Mouse (Mus musculus): ENCODE measurements at regions not wholly inside any gene's neighbourhood (a gene's known extent, or its start where the extent isn't known, plus 50 kb on each side); places are given as distances from the start of the nearest gene placed in this dataset.
A peak's percentile ranks its signal among the peaks of the same experiment; 100 is the strongest.

DNA sequence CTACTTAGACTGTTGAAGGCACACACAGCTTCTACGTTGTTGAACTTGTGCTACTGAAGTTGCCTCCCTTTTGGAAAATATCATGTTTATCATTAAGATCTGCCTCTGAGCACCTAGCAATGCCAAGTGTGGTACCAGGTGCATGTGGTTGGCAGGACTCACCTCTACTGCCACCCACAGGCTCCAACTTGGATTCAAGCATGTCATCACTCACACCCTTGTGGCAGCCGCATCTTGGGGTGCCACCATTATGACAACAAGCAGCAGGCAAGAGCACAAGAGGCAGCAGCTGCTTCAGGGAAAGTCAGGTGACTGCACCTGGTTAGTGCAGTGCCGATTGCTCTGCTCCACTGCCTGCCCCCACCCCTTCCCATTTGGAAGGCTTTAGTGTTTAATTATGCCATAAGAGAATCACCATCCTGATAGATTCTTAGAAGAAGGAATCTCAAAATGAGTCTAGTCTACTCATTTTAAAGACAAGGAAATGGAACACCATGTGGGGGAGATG, 435.2 kb upstream of the Smim15 start:
- DNase-seq (ENCODE audit: extremely low spot score, low spot score): no peak
- WGBS: 86% methylated on average over 3 of the region's 3 CpGs
- no peaks in the 10 kb centered on the region for H3K9me3 ChIP-seq

DNA sequence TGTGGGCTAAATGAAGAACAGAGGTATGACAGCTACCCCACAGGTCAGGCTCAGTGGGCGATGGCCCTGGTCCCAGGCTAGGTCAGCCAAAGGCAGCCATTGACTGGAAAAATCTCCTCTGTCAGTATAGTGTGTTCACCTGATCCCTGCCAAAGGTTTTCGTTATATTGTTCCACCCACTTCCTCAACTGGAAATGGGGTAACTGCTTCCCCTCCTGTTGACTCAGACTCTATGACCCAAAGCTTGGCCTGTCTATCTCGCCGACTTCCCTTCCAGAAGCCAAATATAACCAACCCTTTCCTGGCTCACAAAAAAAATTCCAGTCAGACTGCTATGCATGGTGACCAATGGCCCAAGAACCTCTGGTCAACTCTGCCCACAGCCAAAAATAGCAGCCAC, 437.0 kb upstream of the Smim15 start:
- WGBS: 83% methylated on average over 4 of the region's 4 CpGs
- Histone ChIP-seq H3K36me3 (replicated peaks) (no peaks in the 10 kb centered on the region), H3K27me3 (ENCODE audit: poor library complexity, severe bottlenecking) (no peaks in the 10 kb centered on the region), H3K4me3 (no peak overlapping the region), H3K9me3 (peaks cover 7% of the 10 kb centered on the region; the same call in 1 of the 2 replicates), H3K27ac (no peak overlapping the region), H3K4me1 (peaks cover 3% of the 10 kb centered on the region; the same call in 1 of the 2 replicates)
- DNase-seq (ENCODE audit: extremely low spot score, low spot score): no peak

More for the DNA sequence above, 435.2 kb upstream of the Smim15 start:
- Histone ChIP-seq H3K4me1 (no peaks in the 10 kb centered on the region), H3K27me3 (ENCODE audit: poor library complexity, severe bottlenecking) (no peaks in the 10 kb centered on the region), H3K27ac (no peak overlapping the region), H3K4me3 (no peak overlapping the region), H3K36me3 (replicated peaks) (no peaks in the 10 kb centered on the region)

DNA sequence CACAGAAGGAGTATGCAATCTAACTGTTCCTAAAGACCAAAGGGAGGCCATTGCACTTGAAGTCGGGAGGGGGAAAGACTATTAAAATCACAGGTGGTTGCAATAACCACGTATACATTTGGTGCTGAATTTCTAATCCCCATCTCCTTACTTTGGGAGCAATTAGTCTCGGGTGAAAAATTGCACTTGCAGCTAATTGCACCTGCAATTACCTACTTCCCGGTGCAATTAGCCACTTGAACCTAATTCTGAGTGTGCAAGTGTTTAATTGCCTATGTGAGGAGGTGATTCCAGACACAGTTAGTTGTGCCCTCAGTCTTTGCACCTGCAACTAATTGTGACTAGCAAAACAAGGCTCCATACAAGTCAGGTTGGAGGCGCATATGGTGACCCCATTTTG, 442.1 kb upstream of the Smim15 start:
- no peak overlapping the region for H3K4me3 ChIP-seq
- no peak for DNase-seq (ENCODE audit: extremely low spot score, low spot score)
- H3K27ac ChIP-seq: no peak overlapping the region
- H3K36me3 ChIP-seq (replicated peaks): no peaks in the 10 kb centered on the region
- peaks cover 47% of the 10 kb centered on the region for H3K4me1 ChIP-seq
- H3K9me3 ChIP-seq: peaks cover 7% of the 10 kb centered on the region; the same call in 1 of the 2 replicates
- WGBS: 74% methylated on average over 5 of the region's 5 CpGs
- peaks cover 4% of the 10 kb centered on the region for H3K27me3 ChIP-seq (ENCODE audit: poor library complexity, severe bottlenecking)

DNA sequence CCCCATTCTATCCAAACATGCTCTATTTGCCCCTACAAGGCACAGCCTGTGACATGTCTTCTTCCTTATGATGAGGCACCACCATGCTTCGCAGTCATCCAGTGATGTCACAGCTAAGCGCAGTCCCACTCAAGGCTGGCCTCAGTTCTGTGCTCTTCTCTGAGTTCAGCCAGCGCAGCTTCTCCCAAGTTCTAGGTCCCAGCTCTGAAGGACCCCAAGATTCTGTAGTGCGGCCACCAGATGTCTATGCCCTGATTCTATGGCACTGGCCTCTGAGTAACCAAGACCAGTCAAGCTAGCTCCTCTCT, 443.2 kb upstream of the Smim15 start:
- WGBS: 92% methylated on average over 4 of the region's 4 CpGs
- Histone ChIP-seq H3K27me3 (ENCODE audit: poor library complexity, severe bottlenecking) (peaks cover 4% of the 10 kb centered on the region), H3K36me3 (replicated peaks) (no peaks in the 10 kb centered on the region), H3K4me1 (peaks cover 47% of the 10 kb centered on the region), H3K27ac (peak overlapping the region; percentile 74; the same call in 1 of the 2 replicates), H3K9me3 (peaks cover 7% of the 10 kb centered on the region; the same call in 1 of the 2 replicates), H3K4me3 (peak overlapping the region; percentile 27; the same call in 1 of the 2 replicates)
- no peak for DNase-seq (ENCODE audit: extremely low spot score, low spot score)

DNA sequence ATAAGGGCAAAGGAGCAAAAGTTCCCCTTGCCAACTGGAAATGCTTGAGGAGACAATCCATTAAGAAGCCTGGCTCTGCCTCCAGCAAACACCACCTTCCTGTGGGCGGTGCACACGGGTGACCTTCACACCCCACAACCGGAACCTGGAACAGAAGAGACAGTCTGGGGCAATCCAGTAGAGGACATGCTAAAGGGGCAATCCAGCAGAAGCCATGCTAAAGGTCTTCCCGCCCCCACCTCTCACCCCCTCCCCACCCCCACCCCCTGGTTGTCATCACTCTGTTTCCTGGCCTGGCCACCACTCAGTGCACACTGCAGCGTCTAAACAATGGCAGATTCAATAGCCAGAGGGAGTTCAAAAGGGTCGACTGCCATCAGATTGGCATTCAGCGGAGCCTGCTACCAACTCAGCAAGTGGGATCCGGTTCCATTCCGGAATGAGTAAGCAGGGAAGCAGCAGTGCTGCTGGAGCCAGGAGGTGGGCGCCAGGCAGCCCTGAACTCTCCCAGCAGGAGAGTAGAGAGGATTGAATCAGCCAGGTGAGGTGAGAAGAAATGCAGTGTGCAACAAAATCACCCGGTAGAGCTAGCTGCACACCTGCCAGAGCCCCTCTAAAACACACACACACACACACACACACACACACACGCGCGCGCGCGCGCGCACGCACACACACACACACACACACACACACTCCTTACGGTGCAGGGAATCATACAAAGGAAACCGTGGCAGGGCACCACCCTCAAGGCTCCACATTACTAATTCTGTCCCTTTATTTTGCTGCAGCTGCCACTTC, 443.7 kb upstream of the Smim15 start:
- peak; percentile 52 for DNase-seq (ENCODE audit: extremely low spot score, low spot score)
- Histone ChIP-seq H3K27me3 (ENCODE audit: poor library complexity, severe bottlenecking) (peaks cover 4% of the 10 kb centered on the region), H3K9me3 (peaks cover 7% of the 10 kb centered on the region; the same call in 1 of the 2 replicates), H3K4me3 (peak overlapping the region; percentile 27), H3K36me3 (replicated peaks) (no peaks in the 10 kb centered on the region), H3K4me1 (peaks cover 47% of the 10 kb centered on the region), H3K27ac (peak overlapping the region; percentile 74)
- WGBS: 34% methylated on average over 22 of the region's 22 CpGs

DNA sequence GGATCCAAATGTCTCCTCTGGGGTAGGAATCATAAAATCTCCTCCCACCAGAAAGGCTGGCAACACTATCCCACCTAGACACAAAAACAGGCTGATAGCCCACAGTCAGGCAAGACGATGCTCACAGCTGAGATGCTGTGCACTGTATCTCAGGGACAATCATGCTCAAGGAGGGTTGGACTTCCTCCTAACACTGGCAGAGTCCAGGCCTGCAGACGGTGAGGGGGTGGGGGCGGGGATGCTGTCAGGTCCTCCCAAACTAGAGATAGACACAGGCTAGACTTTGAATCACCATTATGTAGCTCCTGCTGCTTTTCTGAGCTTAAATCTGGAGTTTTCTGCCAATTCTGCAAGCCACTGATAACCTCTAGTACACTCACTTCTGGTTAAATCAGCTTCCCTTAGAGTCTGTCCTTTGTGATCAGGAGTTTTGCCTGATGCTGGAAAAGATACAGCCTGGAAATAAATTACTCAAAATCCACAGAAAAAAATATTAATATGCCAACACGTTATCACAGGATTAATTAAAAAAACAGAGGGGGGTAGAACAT, 445.1 kb upstream of the Smim15 start:
- no peak overlapping the region for H3K27ac ChIP-seq
- H3K4me3 ChIP-seq: no peak overlapping the region
- H3K27me3 ChIP-seq (ENCODE audit: poor library complexity, severe bottlenecking): peaks cover 4% of the 10 kb centered on the region
- H3K9me3 ChIP-seq: peaks cover 7% of the 10 kb centered on the region; the same call in 1 of the 2 replicates
- WGBS: 52% methylated on average over 4 of the region's 4 CpGs
- peaks cover 47% of the 10 kb centered on the region for H3K4me1 ChIP-seq
- H3K36me3 ChIP-seq (replicated peaks): no peaks in the 10 kb centered on the region
- no peak for DNase-seq (ENCODE audit: extremely low spot score, low spot score)

DNA sequence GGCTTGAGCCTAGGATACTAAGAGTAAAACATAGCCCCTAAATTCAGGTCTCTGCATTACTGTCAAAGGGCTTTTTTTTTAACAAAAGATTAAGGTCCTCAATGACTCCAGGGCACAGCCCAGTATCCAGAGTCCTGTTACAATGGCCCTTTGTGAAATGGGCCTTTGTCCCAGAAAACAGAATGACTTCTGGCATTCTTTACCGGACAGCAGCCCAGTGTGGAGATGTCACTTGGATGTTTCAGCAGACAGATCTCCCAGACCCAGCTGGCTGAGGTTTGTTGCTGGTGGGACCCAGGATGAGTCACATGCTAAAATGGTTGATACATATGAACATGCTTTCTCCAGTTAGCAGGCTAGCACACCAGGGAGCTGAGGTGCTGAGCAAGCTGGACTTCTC, 445.9 kb upstream of the Smim15 start:
- peak overlapping the region; percentile 35; the same call in 1 of the 2 replicates for H3K27ac ChIP-seq
- WGBS: 10% methylated on average over 1 of the region's 1 CpGs
- no peak overlapping the region for H3K4me3 ChIP-seq
- no peak for DNase-seq (ENCODE audit: extremely low spot score, low spot score)
- peaks cover under 1% of the 10 kb centered on the region; the same call in 1 of the 2 replicates for H3K9me3 ChIP-seq
- peaks cover 47% of the 10 kb centered on the region for H3K4me1 ChIP-seq
- H3K36me3 ChIP-seq (replicated peaks): no peaks in the 10 kb centered on the region
- H3K27me3 ChIP-seq (ENCODE audit: poor library complexity, severe bottlenecking): peaks cover 4% of the 10 kb centered on the region

DNA sequence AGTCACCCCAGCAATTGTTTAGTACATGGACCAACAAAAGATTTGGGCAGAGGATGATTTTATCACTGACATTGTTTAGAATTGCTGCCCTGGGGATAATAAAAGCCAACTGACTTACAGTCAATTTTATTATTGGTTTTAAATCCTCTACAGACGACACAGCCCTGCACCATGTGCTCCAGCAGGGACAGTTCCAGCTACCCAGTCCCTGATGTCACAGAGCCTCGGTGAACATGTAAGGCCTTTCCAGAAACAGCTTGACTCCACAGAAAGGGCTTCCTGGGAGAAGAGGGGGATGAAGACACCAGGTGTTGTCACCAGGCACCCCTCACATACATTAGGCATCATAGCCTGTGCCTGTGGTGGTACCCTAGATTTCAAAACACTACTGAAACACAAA, 447.0 kb upstream of the Smim15 start:
- Histone ChIP-seq H3K4me1 (peaks cover 43% of the 10 kb centered on the region), H3K9me3 (no peaks in the 10 kb centered on the region), H3K27ac (no peak overlapping the region), H3K27me3 (ENCODE audit: poor library complexity, severe bottlenecking) (peaks cover 4% of the 10 kb centered on the region), H3K36me3 (replicated peaks) (no peaks in the 10 kb centered on the region), H3K4me3 (no peak overlapping the region)
- DNase-seq (ENCODE audit: extremely low spot score, low spot score): no peak
- 86% methylated on average over 2 of the region's 2 CpGs for WGBS

DNA sequence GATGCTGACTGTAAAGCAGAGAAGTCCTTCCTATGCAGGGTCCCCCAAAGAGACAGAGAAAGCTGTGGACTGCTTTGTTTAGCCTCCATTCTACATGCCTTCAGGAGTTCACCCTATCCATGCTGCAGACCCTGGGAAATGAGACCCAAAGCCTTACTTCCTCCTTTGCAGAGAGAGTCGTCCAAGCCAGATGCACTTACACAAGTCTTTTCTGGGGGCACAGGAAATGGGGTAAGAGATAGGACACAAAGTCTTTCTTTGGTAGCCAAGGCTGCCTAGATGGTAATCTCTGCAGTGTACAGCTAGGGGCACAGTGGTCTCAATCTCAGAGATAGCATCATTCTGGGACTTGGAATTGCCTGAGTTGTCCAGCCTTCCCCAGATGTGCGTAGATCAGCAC, 448.1 kb upstream of the Smim15 start:
- Histone ChIP-seq H3K4me3 (no peak overlapping the region), H3K27me3 (ENCODE audit: poor library complexity, severe bottlenecking) (peaks cover 4% of the 10 kb centered on the region), H3K27ac (no peak overlapping the region), H3K9me3 (no peaks in the 10 kb centered on the region), H3K4me1 (peaks cover 35% of the 10 kb centered on the region), H3K36me3 (replicated peaks) (no peaks in the 10 kb centered on the region)
- DNase-seq (ENCODE audit: extremely low spot score, low spot score): no peak
- WGBS: 77% methylated on average over 2 of the region's 2 CpGs

DNA sequence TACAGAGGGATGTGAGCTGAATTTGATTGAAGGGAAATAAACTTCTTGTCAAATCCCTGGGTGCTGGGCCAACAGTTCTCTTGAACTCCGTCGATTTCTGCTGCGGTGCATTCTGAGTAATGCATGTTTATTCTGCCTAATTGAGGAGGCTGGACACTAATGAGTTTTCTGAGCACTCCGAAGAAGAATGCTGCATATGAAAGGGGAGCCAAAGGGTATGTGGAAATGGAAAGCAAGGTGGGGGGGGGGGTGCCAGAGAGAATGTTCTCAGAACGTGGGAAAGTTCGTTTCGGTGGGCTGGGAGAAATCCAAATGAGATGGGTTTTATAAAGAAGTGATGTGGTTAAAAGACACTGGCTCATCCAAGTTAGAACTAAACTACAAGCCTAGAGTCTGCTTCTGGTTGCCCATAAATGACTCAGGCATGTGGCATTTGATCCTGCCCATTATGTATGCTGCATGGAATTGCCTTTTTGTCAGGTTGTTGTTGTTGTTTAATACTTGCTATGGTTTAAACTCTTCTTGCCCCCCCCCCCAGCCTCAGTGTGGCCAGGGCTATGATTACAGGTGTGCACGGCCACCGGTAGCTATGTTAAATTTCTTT, 455.7 kb upstream of the Smim15 start:
- DNase-seq (ENCODE audit: extremely low spot score, low spot score): no peak
- Histone ChIP-seq H3K27ac (no peak overlapping the region), H3K27me3 (ENCODE audit: poor library complexity, severe bottlenecking) (no peaks in the 10 kb centered on the region; the same call in 1 of the 2 replicates), H3K4me1 (peaks cover 35% of the 10 kb centered on the region), H3K9me3 (no peaks in the 10 kb centered on the region), H3K36me3 (replicated peaks) (no peaks in the 10 kb centered on the region), H3K4me3 (no peak overlapping the region)
- WGBS: 62% methylated on average over 9 of the region's 9 CpGs

DNA sequence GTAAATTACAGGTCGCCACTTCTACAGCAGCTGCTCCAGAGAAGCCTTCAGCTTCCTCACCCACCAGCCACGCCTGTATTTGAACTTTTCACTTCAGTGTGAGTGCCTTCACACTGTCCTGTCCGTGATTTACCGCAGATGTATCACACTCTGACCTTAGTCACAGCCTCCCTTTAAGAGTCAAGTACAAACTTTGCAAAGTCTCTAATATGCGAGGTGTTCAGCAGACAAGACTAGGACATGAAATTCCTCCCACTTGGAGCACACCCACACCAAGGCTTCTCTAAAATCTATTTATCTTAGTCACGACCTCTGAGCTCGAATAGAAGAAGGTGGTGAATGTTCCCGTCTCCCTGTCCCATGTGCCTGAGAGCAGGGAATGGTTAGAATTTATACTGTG, 456.6 kb upstream of the Smim15 start:
- Histone ChIP-seq H3K27me3 (ENCODE audit: poor library complexity, severe bottlenecking) (no peaks in the 10 kb centered on the region; the same call in 1 of the 2 replicates), H3K4me3 (no peak overlapping the region), H3K27ac (no peak overlapping the region), H3K36me3 (replicated peaks) (no peaks in the 10 kb centered on the region), H3K9me3 (no peaks in the 10 kb centered on the region), H3K4me1 (peaks cover 35% of the 10 kb centered on the region)
- 79% methylated on average over 8 of the region's 8 CpGs for WGBS
- no peak for DNase-seq (ENCODE audit: extremely low spot score, low spot score)

DNA sequence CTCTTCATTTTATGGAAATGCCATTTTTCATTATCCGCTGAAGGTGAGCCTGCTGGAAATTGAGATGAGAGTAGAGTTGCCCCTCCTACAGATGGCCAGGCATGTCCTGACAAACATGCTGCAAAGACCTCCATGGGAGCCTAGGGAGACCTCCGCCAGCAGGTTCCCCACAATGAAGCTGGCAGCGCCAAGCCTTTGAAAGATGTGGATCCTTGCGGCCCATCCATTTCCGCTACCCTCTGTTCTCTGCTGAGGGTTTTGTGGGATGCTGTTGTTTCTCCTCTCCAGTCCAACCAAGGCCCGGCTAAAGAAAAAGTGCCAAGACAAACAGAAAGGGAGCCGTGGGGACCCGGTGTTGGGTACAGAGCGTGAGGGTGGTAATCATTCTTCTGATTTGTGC, 458.3 kb upstream of the Smim15 start:
- Histone ChIP-seq H3K9me3 (no peaks in the 10 kb centered on the region), H3K4me3 (no peak overlapping the region), H3K27me3 (ENCODE audit: poor library complexity, severe bottlenecking) (no peaks in the 10 kb centered on the region; the same call in 1 of the 2 replicates), H3K36me3 (replicated peaks) (no peaks in the 10 kb centered on the region), H3K27ac (no peak overlapping the region), H3K4me1 (peaks cover 35% of the 10 kb centered on the region)
- no peak for DNase-seq (ENCODE audit: extremely low spot score, low spot score)
- 91% methylated on average over 9 of the region's 9 CpGs for WGBS

DNA sequence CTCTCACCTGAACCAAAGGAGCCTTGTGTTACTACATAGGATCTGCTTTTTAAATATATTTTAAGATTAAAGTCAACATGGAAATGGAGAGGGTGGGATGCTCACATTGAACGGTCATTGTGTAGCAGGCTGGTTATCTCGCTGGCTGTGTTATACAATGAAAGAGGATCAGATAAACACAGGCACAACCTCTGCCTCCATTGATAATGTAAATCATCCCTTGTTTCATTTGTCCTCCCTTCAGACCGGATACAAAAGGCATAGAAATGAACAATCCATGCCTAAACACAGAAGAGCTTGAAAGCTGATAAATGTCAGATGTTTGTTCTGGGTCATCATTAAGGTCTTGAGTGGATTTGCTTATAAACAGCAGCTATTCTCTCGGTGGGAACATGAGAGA, 458.9 kb upstream of the Smim15 start:
- 52% methylated on average over 4 of the region's 4 CpGs for WGBS

More for the DNA sequence above, 458.9 kb upstream of the Smim15 start:
- Histone ChIP-seq H3K4me1 (peaks cover 35% of the 10 kb centered on the region), H3K27ac (no peak overlapping the region), H3K36me3 (replicated peaks) (no peaks in the 10 kb centered on the region), H3K9me3 (no peaks in the 10 kb centered on the region), H3K27me3 (ENCODE audit: poor library complexity, severe bottlenecking) (no peaks in the 10 kb centered on the region; the same call in 1 of the 2 replicates), H3K4me3 (no peak overlapping the region)
- no peak for DNase-seq (ENCODE audit: extremely low spot score, low spot score)

All from forebrain, embryonic 10.5 days (tissue).